Mouse (Mus musculus) c-Kit-positive CD71-positive TER-119-positive erythroid progenitor cells, embryonic 14.5 days (primary cell): ENCODE results near the gene Zfp385b.
A peak's percentile ranks its signal among the peaks of the same experiment; 100 is the strongest.

Experiments
- DNase-seq: peaks from one replicate; pipeline ENCODE4 v3.0.0-alpha.2; 2013; ENCODE audit warnings: low spot score

Zfp385b gene

DNA sequence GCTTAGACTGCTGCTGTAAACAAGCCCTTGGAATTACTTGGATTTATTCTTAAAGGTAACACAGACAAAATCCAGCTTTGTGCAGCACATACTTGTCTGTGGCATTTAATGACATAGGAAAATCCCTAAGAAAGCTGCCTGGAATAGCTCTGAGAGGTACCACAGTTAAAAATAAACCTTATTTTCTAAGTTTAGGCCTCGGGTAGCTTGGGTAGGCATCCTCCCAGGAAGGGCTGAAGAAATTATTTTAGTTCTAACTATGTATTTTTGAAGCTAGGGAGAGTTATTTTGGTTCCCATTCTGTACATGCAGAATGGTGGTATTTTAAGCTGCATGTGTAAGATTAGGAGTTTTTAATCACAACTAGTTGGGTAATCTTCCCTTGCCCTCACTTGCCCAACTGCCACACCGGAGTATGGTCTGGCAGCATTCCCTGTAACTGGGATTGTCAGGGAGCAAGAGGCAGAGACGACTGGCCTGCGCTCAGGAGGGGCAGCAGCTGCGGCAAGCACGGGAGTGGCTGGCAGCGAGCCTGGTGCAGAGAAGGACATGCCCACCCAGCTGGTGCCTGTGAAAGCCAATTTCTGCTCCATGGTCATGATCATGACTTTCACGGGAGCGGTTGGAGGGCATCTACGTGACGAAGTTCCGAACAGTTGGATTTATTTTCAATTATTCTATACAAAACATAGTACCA is 230.1 kb downstream of the Zfp385b start:
- DNase-seq, result no peak

DNA sequence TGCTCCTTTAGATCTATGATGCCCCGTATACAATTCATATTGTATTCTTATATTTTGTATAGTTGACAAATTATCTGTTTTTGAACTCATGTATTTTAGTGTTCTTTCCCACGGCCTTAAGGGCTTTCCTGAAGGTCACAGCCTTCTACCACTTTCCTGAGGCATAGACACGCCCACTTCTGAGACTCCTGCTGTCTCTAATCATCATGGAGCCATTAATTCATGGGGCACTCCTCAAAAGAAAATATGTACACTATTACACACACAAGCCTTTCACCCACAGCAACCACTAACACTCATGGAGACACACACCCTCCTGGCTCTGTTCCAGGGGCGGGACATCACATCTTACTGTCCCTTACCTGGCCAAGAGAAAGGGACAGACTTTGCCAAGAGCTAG is 232.1 kb downstream of the Zfp385b start:
- no peak for DNase-seq

DNA sequence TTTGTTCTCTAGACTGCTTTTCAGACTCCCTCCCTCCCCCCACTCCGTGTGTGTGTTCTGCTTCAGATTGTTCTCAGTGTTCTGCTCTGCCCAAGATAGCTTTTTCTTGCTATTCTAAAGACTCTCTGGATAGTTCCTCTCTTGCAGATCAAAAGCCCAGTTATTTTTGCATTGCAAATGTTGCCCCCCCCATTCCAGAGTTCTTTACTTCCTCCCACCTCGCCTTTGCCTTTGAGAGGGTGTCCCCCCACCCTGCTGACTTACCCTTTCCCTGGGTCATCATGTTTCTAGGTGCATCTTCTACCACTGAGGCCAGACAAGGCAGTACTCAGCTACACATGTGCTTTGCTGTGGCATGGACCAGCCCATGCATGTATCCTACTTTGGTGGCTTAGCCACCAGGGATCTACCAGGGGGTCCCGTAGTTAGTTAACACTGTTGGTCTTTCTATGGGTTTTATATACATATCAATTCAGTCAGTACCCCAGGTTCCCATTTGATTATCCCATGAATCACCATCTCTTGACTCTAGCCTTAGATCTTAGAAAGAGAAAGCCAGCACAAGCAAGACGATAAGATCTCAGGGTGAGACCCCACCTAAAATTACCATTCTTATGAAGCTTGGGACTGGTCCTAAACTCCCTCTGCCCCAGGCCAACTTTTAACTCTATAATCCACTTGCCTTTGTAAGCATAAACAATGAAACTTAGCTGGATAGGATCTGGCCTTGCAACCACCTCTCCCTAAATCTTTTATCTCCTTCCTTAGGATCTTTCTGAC is 232.7 kb downstream of the Zfp385b start:
- no peak for DNase-seq

DNA sequence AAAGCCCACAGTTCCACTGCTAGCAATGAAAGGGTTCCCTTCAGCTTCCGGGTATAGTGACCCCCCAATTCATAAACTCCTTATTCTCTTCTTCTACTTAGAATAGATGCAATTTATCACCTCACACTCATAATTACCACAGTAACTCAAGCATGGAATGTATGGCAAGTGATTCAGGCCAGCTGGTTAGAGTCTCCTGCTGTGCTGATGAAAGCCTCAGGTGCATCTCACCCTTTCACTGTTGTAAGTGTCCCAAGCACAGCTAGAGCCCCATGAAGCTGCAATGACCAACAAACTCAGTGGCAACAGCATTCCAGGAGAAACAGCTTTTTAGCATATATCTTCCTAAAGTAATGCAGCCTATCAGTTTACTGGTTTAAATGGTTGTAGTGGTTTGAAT is 235.9 kb downstream of the Zfp385b start:
- DNase-seq, result no peak

DNA sequence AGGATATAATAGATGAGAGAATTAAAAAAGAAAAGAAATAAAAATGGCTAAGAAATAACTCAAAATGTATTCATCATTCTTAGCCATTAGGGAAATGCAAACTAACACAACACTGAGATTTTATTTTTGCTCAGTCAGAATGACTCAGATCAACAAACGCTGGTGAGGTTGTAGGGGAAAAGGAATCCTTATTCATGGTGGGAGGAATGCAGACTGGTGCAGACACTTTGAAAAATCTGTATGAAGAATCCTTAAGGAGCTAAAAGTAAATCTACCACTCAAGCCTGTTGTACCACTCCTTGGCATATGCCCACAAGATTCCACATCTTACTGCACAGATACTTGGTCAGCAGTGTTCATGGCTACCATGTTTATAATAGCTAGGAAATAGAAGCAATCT is 242.9 kb downstream of the Zfp385b start:
- no peak for DNase-seq

DNA sequence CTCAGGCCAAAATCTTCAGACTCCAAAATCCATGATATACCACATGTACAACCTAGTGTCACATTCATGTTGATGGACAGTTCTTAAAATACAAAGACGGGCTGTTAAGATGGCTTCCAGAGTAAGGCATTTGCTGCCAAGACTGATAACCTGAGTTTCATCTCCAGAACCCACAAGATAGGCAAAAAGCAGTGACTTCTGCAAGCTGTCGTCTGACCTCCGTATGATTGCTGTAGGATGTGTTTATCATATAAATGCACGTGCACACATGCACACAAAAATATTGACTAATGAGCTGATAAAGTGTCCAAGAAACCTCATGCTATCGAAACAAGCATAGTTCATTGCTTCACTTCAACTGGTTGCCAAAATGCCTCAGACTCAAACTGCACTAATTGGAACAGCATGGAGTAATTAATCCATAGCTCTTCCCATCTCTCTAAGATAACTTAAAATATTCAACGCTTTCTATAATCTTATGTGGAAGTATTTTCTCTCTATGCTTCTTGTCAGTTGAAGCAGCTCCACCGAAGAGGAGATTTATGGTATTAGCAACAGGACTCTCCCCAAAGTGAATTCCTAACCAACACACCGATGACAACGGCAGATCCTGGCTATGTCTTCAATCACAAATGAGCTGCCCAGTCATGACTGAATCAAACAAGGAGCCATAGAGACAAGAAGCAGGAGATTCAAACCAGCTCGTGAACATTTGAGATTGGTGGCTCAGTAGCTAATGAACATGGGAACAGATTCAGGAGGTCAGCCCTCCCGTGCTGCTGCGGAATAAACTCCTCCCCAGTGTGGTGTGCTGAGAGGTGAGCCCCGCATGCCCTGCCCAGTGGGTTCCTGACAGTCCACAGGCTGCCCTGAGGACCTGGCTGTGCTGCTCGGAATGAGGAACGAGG is 251.7 kb downstream of the Zfp385b start:
- no peak for DNase-seq

DNA sequence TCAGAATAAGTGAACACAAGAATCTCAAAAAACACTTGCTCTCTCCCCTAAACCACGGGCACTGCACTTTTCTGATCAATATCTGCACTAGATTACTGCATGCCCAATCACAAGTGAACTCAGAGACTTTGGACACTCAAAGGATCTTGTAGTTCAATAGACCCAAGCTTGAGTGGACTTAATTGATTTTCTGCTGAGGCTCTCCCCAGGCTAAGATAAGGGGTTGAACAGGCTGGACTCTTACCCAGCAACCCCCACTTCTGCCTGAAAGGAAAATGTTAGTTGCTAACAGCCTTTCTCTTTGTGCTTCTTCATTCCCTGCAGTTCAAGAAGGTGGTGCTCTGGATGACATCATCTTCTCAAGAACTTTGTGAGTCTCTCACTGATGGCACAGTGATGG is 255.7 kb downstream of the Zfp385b start:
- DNase-seq, result no peak

DNA sequence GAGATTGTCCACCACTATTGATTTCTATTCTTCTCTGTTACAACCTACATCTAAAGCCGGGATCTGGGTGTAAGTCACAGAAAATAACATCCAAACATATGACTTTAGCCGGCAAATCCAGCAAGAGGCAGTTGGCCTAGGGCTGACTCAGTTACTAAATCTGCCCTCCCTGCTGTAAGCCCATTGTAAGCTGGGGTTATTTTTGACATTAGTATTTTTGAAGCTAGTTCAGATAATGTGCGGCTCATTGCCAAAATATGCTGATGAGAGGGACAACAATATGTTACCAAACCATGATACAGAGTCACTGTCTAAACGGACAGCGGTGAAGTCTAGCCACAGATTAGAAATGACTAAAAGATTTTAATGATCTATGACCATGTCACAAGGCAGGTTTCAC is 257.5 kb downstream of the Zfp385b start:
- DNase-seq, result no peak

DNA sequence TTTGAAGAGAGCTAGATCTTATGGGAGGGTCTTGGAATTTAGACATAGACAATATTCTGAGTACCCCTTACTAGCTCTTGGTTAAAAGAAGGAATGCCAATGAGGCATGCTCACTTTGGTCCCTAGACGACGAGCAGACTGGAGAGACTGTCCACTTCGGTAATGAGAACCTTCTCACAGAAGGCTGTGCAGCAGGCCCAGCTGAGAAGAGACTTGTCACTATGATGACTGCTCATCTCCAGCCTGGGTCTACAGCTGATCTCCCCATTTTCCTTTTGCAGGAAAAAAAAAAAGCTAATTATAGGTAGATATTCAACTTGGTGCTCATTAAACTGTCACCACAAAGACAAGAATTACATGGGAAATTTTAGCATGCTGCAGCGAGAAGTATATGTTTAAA is 262.5 kb downstream of the Zfp385b start:
- DNase-seq, result no peak

DNA sequence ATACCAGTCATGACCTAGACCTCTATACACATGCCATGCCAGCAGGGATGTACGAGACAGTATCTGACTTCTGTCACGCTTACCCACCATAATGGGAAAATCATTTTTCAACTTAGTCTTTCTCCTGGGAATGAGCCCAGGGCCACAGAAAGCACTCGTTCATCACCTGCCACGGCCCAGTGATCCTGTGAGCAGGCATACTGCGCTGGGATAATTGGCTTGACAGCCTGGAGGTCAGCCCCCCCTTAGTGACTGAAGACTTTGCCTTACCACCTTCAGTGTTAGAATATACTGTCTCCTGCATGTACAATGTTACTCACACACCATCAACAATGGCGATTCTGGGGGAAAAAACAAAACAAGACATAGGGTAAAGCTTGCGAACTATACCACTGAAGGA is 263.5 kb downstream of the Zfp385b start:
- DNase-seq, result no peak

DNA sequence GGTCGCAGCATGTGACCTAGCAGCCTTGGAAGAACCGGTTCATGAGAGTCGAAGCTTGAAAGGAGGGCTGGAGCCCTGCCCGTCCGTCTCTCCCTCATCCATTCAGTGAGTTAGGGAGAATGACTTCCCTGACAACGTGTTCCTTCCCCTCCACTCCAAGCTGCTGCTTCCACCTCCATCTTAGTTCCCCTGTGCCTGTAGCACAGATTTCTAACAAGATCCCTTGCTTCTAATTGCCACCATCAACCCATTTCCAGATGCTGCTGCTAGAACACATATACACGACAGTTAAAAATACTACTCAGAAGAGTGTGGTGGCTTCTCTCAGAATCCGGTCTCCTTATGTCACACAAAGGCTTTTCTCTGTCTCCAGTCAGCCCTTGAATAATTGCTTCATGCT is 266.8 kb downstream of the Zfp385b start:
- no peak for DNase-seq

DNA sequence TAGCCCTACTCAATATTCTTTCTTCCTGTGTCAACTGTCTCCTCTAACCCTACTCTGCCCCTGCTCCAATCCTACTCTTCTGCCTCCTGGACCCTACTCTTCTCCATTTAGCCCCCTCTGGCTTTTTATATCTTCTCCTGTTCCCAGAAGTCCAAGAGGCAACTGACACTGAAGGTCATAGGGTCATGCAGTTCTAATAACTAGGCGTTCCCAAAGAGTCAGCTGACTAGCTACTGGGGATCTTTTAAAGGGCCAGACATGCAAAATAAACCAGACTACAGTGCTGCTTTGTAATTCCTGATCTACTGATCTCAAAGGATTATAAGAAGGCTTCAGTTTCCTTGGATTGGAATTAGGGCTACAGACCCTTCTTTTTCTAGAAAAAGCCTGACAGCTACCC is 276.1 kb downstream of the Zfp385b start:
- DNase-seq, result no peak

DNA sequence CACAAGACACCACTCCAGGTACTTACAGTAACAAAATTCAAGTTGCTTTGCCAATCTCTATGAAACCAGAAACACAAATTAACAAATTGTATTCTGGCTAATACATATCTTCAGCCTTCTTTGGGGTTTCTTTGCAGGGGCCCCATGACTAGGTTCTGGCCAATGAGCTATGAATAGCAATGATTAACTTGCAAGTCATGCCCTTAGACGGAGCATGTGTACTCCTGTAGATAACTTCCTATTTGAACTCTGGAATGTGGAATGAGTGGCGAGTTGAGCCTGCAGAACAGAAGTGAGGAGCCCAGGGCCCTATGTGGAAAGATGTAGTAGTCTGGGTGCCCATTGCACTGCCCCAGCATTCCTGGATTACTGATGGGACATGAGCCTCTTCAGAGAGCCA is 276.8 kb downstream of the Zfp385b start:
- peak; percentile 42 for DNase-seq

DNA sequence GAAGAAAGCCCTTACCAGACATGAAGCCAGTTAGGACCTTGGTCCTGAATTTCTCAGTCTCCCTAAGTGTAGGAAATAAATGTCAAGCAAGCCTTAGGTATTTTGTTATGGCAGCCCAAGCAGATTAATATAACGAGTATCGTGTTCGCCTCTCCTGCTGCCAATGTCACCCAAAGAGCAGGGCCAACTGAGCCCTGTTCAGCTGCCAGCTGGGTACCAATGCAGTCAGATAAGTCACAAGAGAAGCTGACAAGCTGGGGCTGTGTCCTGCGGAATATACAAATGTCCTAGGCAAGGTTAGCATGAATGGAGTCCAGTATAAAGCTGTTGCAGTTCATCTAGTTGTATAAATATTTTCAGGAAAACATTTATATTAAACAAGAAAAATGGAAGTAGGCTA is 277.8 kb downstream of the Zfp385b start:
- no peak for DNase-seq

DNA sequence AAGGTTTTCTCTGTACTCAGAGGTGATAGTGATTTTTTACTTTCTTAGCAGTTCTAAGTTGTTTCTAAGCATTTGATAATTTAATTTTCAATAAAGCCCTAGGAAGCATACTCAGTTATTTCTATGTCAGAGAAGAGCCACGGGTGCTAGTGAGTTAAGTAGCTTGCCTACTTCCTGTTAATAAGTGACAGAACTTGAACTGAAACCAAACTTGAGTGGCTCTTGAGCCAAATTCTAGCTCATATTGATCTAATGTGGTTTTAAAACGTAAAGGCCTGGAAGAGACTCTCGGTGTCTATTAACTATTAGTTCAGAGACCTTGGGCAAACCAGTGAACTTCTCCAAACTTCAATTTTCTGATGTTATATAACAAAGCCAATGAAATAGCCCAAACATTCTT is 278.6 kb downstream of the Zfp385b start:
- DNase-seq, result no peak

DNA sequence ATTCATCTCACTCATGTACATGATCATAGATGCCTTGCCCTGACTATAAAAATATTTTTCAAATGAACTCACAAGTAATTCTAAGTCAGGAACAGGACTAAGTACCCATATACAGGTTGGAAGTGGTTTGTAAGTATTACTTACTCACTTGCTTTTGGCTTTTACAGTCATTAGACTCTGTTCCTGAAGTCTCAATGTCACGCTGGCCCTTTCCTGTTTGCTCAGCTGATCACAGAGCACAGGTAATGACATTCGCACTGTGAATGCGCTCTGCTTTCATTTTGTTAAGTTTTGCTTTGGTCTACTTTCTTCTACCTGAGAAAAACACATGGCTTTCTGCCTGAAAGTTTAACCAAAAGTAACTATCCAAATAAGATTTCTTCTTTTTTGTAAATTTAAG is 282.9 kb downstream of the Zfp385b start:
- DNase-seq, result no peak

DNA sequence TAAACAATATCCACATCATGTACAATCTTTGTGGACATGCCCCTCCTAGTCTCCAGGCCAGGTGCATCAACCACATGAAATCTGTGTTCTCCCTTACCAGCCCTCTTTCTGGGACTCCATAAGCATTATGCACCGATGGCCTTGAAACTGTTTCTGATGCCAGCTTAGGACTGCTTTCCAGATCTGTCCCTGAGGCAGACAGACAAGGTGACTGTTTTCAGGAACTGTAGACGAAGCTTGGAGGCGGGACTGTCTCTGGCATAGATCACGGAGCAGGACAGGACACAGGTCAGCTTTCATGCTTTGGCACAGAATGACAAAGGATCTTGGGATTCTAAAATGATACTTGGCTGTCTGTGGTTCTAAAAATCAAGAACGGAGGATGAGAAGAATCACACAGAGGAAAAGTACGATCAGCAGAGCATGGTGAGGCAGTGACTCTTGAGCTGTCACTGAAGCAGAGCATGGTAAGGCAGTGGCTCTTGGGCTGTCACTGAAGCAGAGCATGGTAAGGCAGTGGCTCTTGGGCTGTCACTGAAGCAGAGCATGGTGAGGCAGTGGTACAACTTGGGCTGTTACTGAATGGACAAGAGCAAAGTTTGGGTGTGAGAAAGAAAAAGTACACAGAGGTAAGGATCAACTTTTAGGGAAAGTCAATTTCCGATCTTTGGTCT is 291.2 kb downstream of the Zfp385b start:
- DNase-seq, result no peak

DNA sequence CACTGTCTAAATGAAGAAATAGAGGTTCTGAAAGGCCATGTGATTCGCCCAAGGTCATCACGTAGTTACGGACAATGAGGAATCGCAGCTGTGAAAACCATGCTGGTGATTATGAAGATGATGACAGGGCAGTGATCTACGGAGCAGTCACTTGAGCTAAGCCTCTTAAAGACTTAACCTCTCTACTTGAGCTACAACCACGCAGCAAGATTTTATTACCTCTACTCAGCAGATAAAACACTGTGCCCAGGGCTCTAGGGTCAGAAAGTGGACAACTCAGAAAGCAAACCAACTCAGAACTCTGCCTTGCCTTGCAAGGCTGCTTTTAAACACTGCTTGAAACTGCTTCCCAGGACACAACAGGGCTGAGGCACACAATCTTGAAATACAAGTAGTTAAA is 291.8 kb downstream of the Zfp385b start:
- no peak for DNase-seq

DNA sequence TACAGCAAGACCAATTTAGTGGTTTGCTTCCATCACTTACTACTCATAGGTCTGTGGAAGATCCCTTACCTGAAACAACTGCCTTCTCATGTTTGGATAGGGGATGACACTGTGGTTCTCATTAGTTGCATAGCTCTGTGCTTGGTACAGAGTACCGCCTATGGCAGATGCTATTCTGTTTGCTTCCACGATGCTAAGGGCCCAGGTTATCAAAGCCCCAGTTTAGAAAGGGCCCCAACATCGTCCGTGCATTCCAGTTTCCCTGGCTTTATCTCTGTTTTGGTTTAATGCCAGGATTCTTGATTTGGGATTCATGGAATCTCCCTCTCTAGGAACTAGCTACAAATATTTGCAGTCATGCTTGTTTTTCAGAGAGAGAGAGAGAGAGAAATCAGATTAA is 292.6 kb downstream of the Zfp385b start:
- DNase-seq, result no peak

DNA sequence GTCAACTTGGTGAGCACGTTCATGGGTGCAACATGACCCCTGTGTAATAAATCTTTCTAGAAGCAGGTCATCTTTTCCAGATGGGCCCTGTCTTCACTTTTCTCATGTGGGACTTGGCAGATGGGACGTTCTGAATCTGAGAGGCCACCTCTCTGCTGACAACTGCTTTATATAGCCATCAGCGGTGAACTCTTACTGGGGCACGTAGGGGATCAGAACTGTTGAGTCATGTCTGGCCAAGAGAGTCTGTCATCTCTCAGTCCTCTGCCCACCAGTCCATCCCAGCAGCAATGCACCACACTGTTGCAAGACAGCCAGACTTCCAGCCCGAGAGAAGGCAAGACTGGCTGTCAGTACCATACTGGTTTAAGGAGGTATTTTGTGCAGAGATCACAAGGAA is 293.1 kb downstream of the Zfp385b start:
- no peak for DNase-seq

DNA sequence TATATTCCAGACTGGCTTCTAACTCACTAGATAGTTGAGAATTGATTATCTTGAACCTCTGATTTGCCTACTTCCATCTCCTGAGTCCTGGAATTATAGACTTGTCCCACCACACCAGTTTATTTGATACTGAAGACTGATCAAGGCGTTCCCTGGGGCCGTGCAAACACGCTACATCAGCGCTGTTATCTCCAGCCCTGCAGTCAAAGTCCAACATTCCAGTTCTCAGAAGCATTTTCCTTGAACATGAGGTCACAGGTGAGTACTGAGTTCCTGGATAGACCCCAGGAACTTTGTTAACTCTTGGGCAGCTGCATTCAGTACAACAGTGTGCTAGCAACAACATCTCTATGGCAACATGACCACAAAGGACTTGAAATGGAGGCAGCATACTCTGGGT is 297.2 kb downstream of the Zfp385b start:
- no peak for DNase-seq

DNA sequence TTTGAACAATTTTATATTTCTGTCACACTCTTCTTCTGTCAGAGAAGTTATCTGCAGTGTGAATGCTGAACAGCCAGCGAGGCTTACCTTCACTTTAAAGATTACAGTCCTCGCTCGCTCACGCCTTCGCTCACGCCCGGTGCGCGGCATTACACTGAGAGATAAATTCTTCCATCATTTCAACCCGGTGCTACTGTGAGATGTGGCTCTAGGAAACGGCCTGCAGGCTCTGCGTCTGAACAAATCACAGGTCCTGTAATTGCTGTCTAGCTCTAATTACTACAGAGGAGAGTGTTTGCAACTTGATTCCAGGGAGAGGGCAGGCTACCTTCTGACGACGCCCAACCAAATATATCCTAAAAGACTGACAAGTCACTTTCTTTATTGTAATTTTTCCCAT is 300.1 kb downstream of the Zfp385b start:
- DNase-seq, result peak; percentile 59
